Mouse (Mus musculus): ENCODE results near the gene Acaca.

The Acaca gene

DNA sequence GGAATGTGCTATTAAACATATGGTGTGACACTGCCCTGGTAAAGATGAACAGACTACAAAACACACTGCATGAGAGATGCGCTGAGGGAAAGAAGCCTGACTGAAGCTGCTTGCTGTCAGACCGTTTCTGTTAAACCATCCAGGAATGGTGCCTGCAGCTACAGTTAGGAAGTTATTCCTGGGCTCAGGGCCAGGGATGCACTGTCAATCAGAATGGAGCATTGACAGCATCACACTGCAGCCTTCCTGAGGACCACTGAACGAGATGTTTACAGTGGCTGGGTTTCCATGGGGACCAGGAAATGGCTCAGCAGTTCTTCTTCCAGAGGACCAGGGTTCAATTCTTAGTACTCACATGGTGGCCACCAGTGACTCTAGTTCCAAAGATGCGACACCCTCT, 280.9 kb downstream of the Acaca start:
- no peak for DNase-seq

- DNase-seq: no peak
Measured at GRCm38 (mm10) chr11:84410879-84411641, 281.6 kb downstream of the Acaca start.

- DNase-seq: no peak
Measured at GRCm38 (mm10) chr11:84411642-84412018, 282.2 kb downstream of the Acaca start.

- no peak for DNase-seq
Measured at GRCm38 (mm10) chr11:84412201-84412934, 282.9 kb downstream of the Acaca start.

DNA sequence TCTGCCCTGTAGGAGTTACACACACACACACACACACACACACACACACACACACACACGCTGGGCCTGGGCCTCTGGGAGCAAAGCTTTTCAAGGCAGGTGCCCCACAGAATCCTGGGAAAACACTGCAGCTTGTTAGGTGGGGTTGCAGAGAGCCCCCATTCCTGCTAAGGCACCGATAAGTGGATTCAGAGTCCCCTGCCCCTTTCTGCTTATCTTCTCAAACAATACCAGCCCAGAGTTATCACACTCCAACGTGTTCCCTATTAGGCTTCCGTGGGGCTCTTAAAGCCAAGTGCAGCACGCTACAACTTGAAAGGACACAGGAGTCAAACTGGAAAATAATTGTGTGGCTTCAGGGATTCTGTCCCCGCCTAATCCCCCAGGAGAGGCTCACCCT, 283.6 kb downstream of the Acaca start:
- DNase-seq: no peak

GRCm38 (mm10) chr11:84420779-84421178, 291.3 kb downstream of the Acaca start:
- no peak for DNase-seq

DNA sequence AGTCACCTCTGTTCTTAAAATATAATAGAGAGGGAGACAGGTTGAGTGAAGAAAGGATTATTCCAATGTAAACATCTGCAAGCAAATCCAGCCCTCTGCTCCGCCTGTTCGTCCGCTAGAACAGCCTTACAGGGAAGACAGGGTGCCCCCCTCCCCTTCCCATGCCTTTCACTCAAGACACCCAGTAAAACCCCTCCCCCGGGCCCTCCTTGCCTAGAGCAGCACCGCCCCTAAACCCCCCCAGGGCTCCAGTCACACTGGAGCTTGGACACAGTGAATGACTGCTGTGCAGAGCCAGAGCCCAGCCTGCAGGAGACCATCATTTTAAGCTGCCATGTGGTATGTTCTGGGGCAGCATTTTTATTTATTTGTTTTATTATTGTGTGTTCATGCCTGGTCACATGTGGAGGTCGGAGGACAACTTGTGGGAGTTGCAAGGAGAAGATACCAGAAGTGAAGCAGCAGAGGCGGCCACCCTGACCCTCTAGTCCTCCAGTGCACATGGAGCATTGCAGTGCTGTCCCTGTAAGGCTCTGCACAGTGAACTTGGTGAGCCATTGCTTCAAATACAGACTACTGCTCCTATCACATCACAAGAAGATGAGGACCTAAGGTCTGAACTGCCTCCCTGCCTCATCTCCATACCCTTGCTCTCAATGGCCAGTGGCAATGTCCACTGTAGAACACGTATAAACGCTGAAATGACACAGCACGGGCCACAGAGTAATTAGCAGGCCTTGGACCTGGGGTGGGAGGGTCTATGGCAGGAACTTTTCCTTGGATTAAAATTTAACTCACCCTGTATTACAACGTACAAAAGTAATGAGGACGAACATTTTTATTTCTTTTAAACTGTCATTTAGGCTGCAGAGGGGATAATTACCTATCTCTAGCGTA, 296.5 kb downstream of the Acaca start:
- DNase-seq: no peak

- no peak for DNase-seq
Measured at GRCm38 (mm10) chr11:84426633-84426998, 297.1 kb downstream of the Acaca start.

- DNase-seq: peak; percentile 25
Measured at GRCm38 (mm10) chr11:84429581-84429980, 300.1 kb downstream of the Acaca start.

- no peak for DNase-seq
Measured at GRCm38 (mm10) chr11:84430336-84430735, 300.9 kb downstream of the Acaca start.

- no peak for DNase-seq
Measured at GRCm38 (mm10) chr11:84434879-84435278, 305.4 kb downstream of the Acaca start.

DNA sequence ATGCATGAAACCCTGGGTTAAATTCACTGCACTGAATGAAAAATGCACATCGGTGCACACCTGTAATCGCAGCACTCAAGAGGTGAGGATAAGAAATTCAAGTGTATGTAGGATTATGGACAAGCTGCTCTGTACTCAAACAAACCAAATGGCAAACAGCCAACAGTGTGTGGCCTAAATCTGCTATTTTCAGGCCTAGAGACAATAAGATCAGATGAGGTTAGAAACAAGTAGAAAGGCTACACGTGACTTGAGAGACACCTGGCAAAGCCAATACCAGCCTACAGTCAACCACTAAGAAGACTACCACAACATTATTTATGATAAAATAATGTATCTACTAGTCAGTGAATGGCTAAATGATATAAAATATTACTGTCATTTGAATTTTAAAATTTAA, 310.9 kb downstream of the Acaca start:
- DNase-seq: no peak

DNA sequence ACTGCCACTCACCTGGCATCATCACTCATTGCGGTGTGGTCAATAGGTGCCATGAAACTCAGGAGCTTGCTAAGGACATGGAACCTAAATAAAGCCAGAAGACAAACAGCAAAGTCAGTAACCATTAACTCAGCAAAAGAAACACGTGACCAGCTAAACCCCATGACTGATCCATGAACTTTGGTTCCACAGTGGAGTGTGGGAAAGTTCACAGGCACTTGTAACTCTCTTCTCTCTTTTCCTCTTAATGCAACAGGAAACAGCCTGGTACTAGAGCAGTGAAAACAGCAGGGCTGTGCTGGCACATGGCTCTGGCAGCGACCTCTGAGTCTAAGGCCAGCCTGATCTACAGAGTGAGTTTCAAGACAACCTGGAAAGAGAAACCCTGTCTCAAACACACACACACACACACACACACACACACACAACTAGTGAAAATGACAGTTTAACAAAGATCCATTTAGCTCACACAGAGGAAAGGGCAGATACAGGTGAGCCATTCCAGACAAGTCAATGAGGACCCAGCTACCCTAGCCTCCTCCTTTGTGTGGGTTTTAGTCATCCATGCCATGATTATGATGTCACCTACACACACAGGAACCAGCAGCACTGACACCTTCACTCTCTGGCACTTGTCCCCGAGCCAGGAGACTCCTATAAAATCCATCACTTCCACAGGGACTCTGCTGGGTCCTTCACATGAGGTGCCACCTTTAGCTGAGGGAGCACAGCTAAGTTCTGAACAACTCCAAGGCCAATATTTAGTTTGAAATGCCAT, 313.3 kb downstream of the Acaca start:
- DNase-seq: no peak
